Mouse (Mus musculus) MEL (cell line): ENCODE results near the gene Cotl1. TPM values are rescaled to one million over a fixed set of nuclear protein-coding genes. Genes with fewer than 3 reads are reported as not detected.

Source experiments
- DNase-seq: peaks from one replicate; pipeline ENCODE4 v3.0.0; 2011; ENCODE audit warnings: low read depth, low spot score
- H3K27ac ChIP-seq: 2 replicates; pipeline ENCODE4 v1.5.1; 2012; ENCODE audit warnings: low read depth, mild to moderate bottlenecking, control low read depth, low read length, moderate library complexity; ENCODE audit not compliant: control insufficient read depth
- H3K27me3 ChIP-seq, 2 experiments: fragments of 150-350 bp in 1 of 2; sonication (generic) in 1 of 2; 2 replicates each; pipeline ENCODE4 v1.6.1; 2012; ENCODE audit warnings: low read length in 2 of 2, mild to moderate bottlenecking in 2 of 2, improper control_type of control experiment in 1 of 2, moderate library complexity in 1 of 2; ENCODE audit not compliant: insufficient read depth in 2 of 2, control insufficient read depth in 1 of 2
- H3K36me3 ChIP-seq, 2 experiments: 2 replicates each; pipeline ENCODE4 v1.6.1; 2012 to 2014; ENCODE audit warnings: low read length in 2 of 2, improper control_type of control experiment in 1 of 2, inconsistent platforms in 1 of 2, mild to moderate bottlenecking in 1 of 2; ENCODE audit not compliant: insufficient read depth in 2 of 2, control insufficient read depth in 1 of 2
- H3K4me1 ChIP-seq, 2 experiments: fragments of 150-350 bp in 1 of 2; sonication (generic) in 1 of 2; 2 replicates each; pipeline ENCODE4 v1.6.1; 2012; ENCODE audit warnings: low read length in 2 of 2, improper control_type of control experiment in 1 of 2, mild to moderate bottlenecking in 1 of 2; ENCODE audit not compliant: insufficient read depth in 2 of 2, control insufficient read depth in 1 of 2
- H3K4me3 ChIP-seq, 2 experiments: fragments of 150-350 bp in 1 of 2; sonication (generic) in 1 of 2; 2 replicates each; pipeline ENCODE4 v1.5.1; 2012; ENCODE audit warnings: low read depth in 2 of 2, low read length in 2 of 2, mild to moderate bottlenecking in 2 of 2, moderate library complexity in 2 of 2, control low read depth in 1 of 2, improper control_type of control experiment in 1 of 2; ENCODE audit not compliant: control insufficient read depth in 1 of 2, insufficient read depth in 1 of 2
- H3K79me2 ChIP-seq: 2 replicates; pipeline ENCODE4 v1.6.1; 2012; ENCODE audit warnings: mild to moderate bottlenecking, low read length, moderate library complexity; ENCODE audit not compliant: control insufficient read depth, poor library complexity, insufficient read depth
- H3K9ac ChIP-seq: 2 replicates; pipeline ENCODE4 v1.6.1; 2012; ENCODE audit warnings: low read depth, mild to moderate bottlenecking, control low read depth, low read length, moderate library complexity; ENCODE audit not compliant: control insufficient read depth, poor library complexity, severe bottlenecking
- H3K9me3 ChIP-seq: fragments of 150-350 bp; sonication (generic); replicated peaks from 2 replicates; pipeline ENCODE4 v1.6.1; 2012; ENCODE audit warnings: mild to moderate bottlenecking, low read length, improper control_type of control experiment, moderate library complexity; ENCODE audit not compliant: insufficient read depth
- BHLHE40 ChIP-seq: IDR thresholded peaks from 2 replicates; pipeline ENCODE4 v1.6.1; 2012; ENCODE audit warnings: low read depth, mild to moderate bottlenecking, inconsistent platforms, low read length, improper control_type of control experiment, borderline replicate concordance
- CHD1 ChIP-seq: IDR thresholded peaks from 2 replicates; pipeline ENCODE4 v1.6.1; 2012; ENCODE audit warnings: low read depth, mild to moderate bottlenecking, inconsistent platforms, low read length, improper control_type of control experiment
- CHD2 ChIP-seq: IDR thresholded peaks from 2 replicates; pipeline ENCODE4 v1.6.1; 2011; ENCODE audit warnings: low read length, improper control_type of control experiment
- CTCF ChIP-seq, 3 experiments: IDR thresholded peaks in 2 of 3; conservative IDR thresholded peaks in 1 of 3; 2 replicates each; pipeline ENCODE4 v1.5.1; 2011 to 2012; ENCODE audit warnings: low read length in 3 of 3, low read depth in 2 of 3, mild to moderate bottlenecking in 2 of 3, improper control_type of control experiment in 1 of 3, inconsistent platforms in 1 of 3, mixed read lengths in 1 of 3, moderate library complexity in 1 of 3; ENCODE audit not compliant: control insufficient read depth in 1 of 3, insufficient read depth in 1 of 3, poor library complexity in 1 of 3, severe bottlenecking in 1 of 3
- E2F4 ChIP-seq: IDR thresholded peaks from 2 replicates; pipeline ENCODE4 v1.6.1; 2011; ENCODE audit warnings: low read depth, low read length, improper control_type of control experiment, borderline replicate concordance
- EP300 ChIP-seq, 2 experiments: IDR thresholded peaks; 2 replicates each; pipeline ENCODE4 v1.6.1; 2011; ENCODE audit warnings: improper control_type of control experiment in 2 of 2, low read length in 2 of 2, low read depth in 1 of 2, mild to moderate bottlenecking in 1 of 2
- ETS1 ChIP-seq: IDR thresholded peaks from 2 replicates; pipeline ENCODE4 v1.6.1; 2012; ENCODE audit warnings: low read depth, mild to moderate bottlenecking, inconsistent platforms, low read length, improper control_type of control experiment, moderate library complexity
- GABPA ChIP-seq: IDR thresholded peaks from 2 replicates; pipeline ENCODE4 v1.6.1; 2012; ENCODE audit warnings: low read depth, mild to moderate bottlenecking, inconsistent platforms, low read length, improper control_type of control experiment, moderate library complexity
- GATA1 ChIP-seq: IDR thresholded peaks from 2 replicates; pipeline ENCODE4 v1.6.1; 2011; ENCODE audit warnings: low read depth, low read length, improper control_type of control experiment
- HCFC1 ChIP-seq: IDR thresholded peaks from 2 replicates; pipeline ENCODE4 v1.6.1; 2012; ENCODE audit warnings: low read depth, mild to moderate bottlenecking, inconsistent platforms, low read length, improper control_type of control experiment, moderate library complexity
- KAT2A ChIP-seq: conservative IDR thresholded peaks from 2 replicates; pipeline ENCODE4 v1.6.1; 2012; ENCODE audit warnings: low read depth, low read length, improper control_type of control experiment, inconsistent platforms
- MAFK ChIP-seq: IDR thresholded peaks from 2 replicates; pipeline ENCODE4 v1.6.1; 2011; ENCODE audit warnings: low read depth, mild to moderate bottlenecking, low read length, improper control_type of control experiment, borderline replicate concordance
- MAX ChIP-seq: IDR thresholded peaks from 2 replicates; pipeline ENCODE4 v1.6.1; 2011; ENCODE audit warnings: low read length, improper control_type of control experiment
- MAZ ChIP-seq: IDR thresholded peaks from 2 replicates; pipeline ENCODE4 v1.6.1; 2012; ENCODE audit warnings: low read depth, mild to moderate bottlenecking, inconsistent platforms, low read length, improper control_type of control experiment
- MEF2A ChIP-seq: IDR thresholded peaks from 2 replicates; pipeline ENCODE4 v1.6.1; 2014; ENCODE audit warnings: low read depth, mild to moderate bottlenecking, inconsistent platforms, low read length, improper control_type of control experiment; ENCODE audit not compliant: poor library complexity, insufficient replicate concordance, severe bottlenecking; ENCODE audit errors: extremely low read depth
- MXI1 ChIP-seq: IDR thresholded peaks from 2 replicates; pipeline ENCODE4 v1.6.1; 2011; ENCODE audit warnings: mild to moderate bottlenecking, low read depth, low read length, improper control_type of control experiment
- MYB ChIP-seq: IDR thresholded peaks from 2 replicates; pipeline ENCODE4 v1.6.1; 2011; ENCODE audit warnings: mild to moderate bottlenecking, low read depth, low read length, improper control_type of control experiment
- MYC ChIP-seq: IDR thresholded peaks from 2 replicates; pipeline ENCODE4 v1.6.1; 2011; ENCODE audit warnings: low read depth, mild to moderate bottlenecking, low read length, improper control_type of control experiment, moderate library complexity
- NELFE ChIP-seq: IDR thresholded peaks from 2 replicates; pipeline ENCODE4 v1.6.1; 2011; ENCODE audit warnings: low read depth, low read length, improper control_type of control experiment
- POLR2A ChIP-seq, 2 experiments: IDR thresholded peaks; 2 replicates each; pipeline ENCODE4 v1.6.1; 2011 to 2012; ENCODE audit warnings: low read length in 2 of 2, mild to moderate bottlenecking in 2 of 2, control low read depth in 1 of 2, improper control_type of control experiment in 1 of 2, low read depth in 1 of 2, moderate library complexity in 1 of 2; ENCODE audit not compliant: control insufficient read depth in 1 of 2, insufficient read depth in 1 of 2, poor library complexity in 1 of 2
- POLR2AphosphoS2 ChIP-seq: IDR thresholded peaks from 2 replicates; pipeline ENCODE4 v1.6.1; 2011; ENCODE audit warnings: low read length, improper control_type of control experiment
- POLR2AphosphoS5 ChIP-seq: IDR thresholded peaks from 2 replicates; pipeline ENCODE4 v1.6.1; 2012; ENCODE audit warnings: low read depth, borderline replicate concordance, mild to moderate bottlenecking, inconsistent platforms, low read length, moderate library complexity, mixed read lengths
- RAD21 ChIP-seq: IDR thresholded peaks from 2 replicates; pipeline ENCODE4 v1.6.1; 2011; ENCODE audit warnings: mild to moderate bottlenecking, low read depth, low read length, improper control_type of control experiment
- RCOR1 ChIP-seq: IDR thresholded peaks from 2 replicates; pipeline ENCODE4 v1.6.1; 2012; ENCODE audit warnings: low read depth, mild to moderate bottlenecking, inconsistent platforms, low read length, improper control_type of control experiment
- SIN3A ChIP-seq: IDR thresholded peaks from 2 replicates; pipeline ENCODE4 v1.6.1; 2012; ENCODE audit warnings: low read length, improper control_type of control experiment, inconsistent platforms
- SMC3 ChIP-seq: IDR thresholded peaks from 2 replicates; pipeline ENCODE4 v1.6.1; 2011; ENCODE audit warnings: low read depth, low read length, improper control_type of control experiment
- TAL1 ChIP-seq: IDR thresholded peaks from 2 replicates; pipeline ENCODE4 v1.6.1; 2012; ENCODE audit warnings: mild to moderate bottlenecking, inconsistent platforms, low read length, moderate library complexity, mixed read lengths
- TBP ChIP-seq: IDR thresholded peaks from 2 replicates; pipeline ENCODE4 v1.8.0; 2011; ENCODE audit warnings: low read depth, low read length, improper control_type of control experiment
- UBTF ChIP-seq: IDR thresholded peaks from 2 replicates; pipeline ENCODE4 v1.6.1; 2012; ENCODE audit warnings: low read depth, mild to moderate bottlenecking, inconsistent platforms, low read length, improper control_type of control experiment, moderate library complexity, borderline replicate concordance; ENCODE audit not compliant: insufficient read depth
- USF1 ChIP-seq: IDR thresholded peaks from 2 replicates; pipeline ENCODE4 v1.6.1; 2014; ENCODE audit warnings: low read depth, mild to moderate bottlenecking, inconsistent platforms, low read length, improper control_type of control experiment, moderate library complexity
- USF2 ChIP-seq, 2 experiments: IDR thresholded peaks; 2 replicates each; pipeline ENCODE4 v1.6.1; 2011 to 2012; ENCODE audit warnings: improper control_type of control experiment in 2 of 2, low read length in 2 of 2, borderline replicate concordance in 1 of 2, inconsistent platforms in 1 of 2, low read depth in 1 of 2, mild to moderate bottlenecking in 1 of 2; ENCODE audit not compliant: insufficient read depth in 1 of 2
- ZC3H11A ChIP-seq: IDR thresholded peaks from 2 replicates; pipeline ENCODE4 v1.6.1; 2012; ENCODE audit warnings: low read depth, mild to moderate bottlenecking, inconsistent platforms, low read length, improper control_type of control experiment
- ZKSCAN1 ChIP-seq: IDR thresholded peaks from 2 replicates; pipeline ENCODE4 v1.6.1; 2012; ENCODE audit warnings: low read depth, mild to moderate bottlenecking, inconsistent platforms, low read length, improper control_type of control experiment, moderate library complexity
- ZMIZ1 ChIP-seq: IDR thresholded peaks from 2 replicates; pipeline ENCODE4 v1.6.1; 2012; ENCODE audit warnings: low read depth, mild to moderate bottlenecking, inconsistent platforms, low read length, improper control_type of control experiment, moderate library complexity
- ZNF384 ChIP-seq: IDR thresholded peaks from 2 replicates; pipeline ENCODE4 v1.6.1; 2012; ENCODE audit warnings: low read depth, mild to moderate bottlenecking, inconsistent platforms, low read length, improper control_type of control experiment
- polyA plus RNA-seq, 2 experiments: library from polyadenylated mRNA; stranded (reverse) in 1 of 2; unstranded in 1 of 2; fragments of >175 nt in 1 of 2; fragments of >200 nt in 1 of 2; gene quantifications; 2 replicates each; pipeline versions ENCODE4 v1.2.1 to v1.2.4; 2012; ENCODE audit warnings: low replicate concordance in 2 of 2, low read depth in 1 of 2; ENCODE audit not compliant: insufficient read length in 2 of 2, insufficient read depth in 1 of 2, missing spikeins in 1 of 2
- total RNA-seq: library from RNA; depleted of rRNA; stranded (reverse); fragments of 300-350 nt; gene quantifications from 2 replicates; pipeline ENCODE4 v1.2.3, GENCODE M21; 2012

Cotl1 gene
- total and polyA plus RNA-seq, 3 experiments = 70.3 to 114 TPM; not detected in 1

DNA sequence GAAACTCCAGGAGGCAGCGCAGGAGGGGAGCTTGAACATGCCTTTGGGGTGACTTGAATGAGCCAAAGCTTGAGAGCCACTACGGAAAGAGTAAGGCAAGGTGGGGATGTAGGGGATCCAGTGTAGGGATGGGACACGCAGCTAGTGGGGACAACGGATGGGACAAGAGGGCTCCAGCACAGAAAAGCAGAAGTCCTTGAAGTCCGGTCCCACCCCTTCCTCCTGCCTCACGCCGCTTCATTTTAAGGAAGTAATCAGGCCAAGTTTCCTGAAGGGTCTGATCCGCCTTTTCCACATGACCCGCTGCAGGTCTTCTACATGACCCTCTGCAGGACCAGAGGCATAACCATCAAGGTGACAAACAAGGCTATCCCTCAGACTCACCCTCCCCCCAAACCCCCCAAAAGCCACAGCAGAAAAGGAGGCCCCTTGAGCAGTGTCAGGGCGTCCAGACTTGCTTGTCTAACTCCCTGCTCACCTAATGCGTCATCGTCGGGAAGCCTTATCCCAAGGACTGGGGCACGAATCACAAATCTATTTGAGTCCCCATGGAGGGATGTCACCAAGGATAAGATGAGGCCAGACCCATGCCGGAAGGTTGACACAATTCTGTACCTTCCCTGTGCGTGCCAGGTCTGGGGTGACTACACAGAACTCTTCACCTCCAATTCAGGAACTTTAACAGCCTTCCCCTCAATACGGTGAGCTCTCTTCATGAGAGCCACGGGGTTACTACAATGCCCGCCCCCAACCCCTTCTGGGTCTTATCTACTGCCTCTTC lies 14.2 kb downstream of the Cotl1 start:
- Histone ChIP-seq H3K79me2 (no peaks in the 10 kb centered on the region), H3K9me3 (no peaks in the 10 kb centered on the region), H3K27ac (peak overlapping the region; percentile 91), H3K4me1 (peaks cover 36 to 55% of the 10 kb centered on the region in 2 experiments), H3K9ac (peak overlapping the region; percentile 62), H3K36me3 (peaks cover 0 to 36% of the 10 kb centered on the region in 2 experiments; a peak in 2 of 4 replicates), H3K4me3 (peak overlapping the region; percentile 32 to 42), H3K27me3 (no peaks in the 10 kb centered on the region)
- peak; percentile 90 for DNase-seq
- no peak for TF ChIP-seq ZC3H11A
- no peak for TF ChIP-seq UBTF
- TF ChIP-seq USF1 = peak; percentile 29; the same call in 1 of the 2 replicates
- no peak for TF ChIP-seq MEF2A
- TF ChIP-seq ETS1 = 0 out of 2 replicates have a peak, but pooled peaks have one; percentile 13
- no peak for TF ChIP-seq GABPA
- TF ChIP-seq USF2 (IDR thresholded peaks at IDR 0.05; ENCODE audit: borderline replicate concordance in 1 of 2, insufficient read depth in 1 of 2, low read depth in 1 of 2, low read length in 2 of 2) = no peak
- TF ChIP-seq CHD2 = no peak
- TF ChIP-seq RAD21 = no peak
- no peak; the same call in 1 of the 2 replicates for TF ChIP-seq HCFC1
- TF ChIP-seq CTCF (IDR thresholded peaks at IDR 0.05 in 2 of 3, conservative IDR thresholded peaks at IDR 0.05 in 1 of 3; ENCODE audit: control insufficient read depth in 1 of 3, insufficient read depth in 1 of 3, low read depth in 2 of 3, low read length in 3 of 3, poor library complexity in 1 of 3, severe bottlenecking in 1 of 3) = no peak
- peak; percentile 40; the same call in 1 of the 2 replicates for TF ChIP-seq NELFE
- peak; percentile 69; the same call in 1 of the 2 replicates for TF ChIP-seq MXI1
- TF ChIP-seq ZNF384 = no peak
- TF ChIP-seq E2F4 = no peak
- no peak for TF ChIP-seq SMC3
- 0 out of 2 replicates have a peak, but pooled peaks have one; percentile 8 for TF ChIP-seq RCOR1
- no peak for TF ChIP-seq POLR2AphosphoS5
- TF ChIP-seq POLR2AphosphoS2 = no peak
- peak; percentile 57 for TF ChIP-seq MAX
- TF ChIP-seq ZMIZ1 = 0 out of 2 replicates have a peak, but pooled peaks have one; percentile 24
- peak; percentile 31 to 74; a peak in 3 of 4 replicates for TF ChIP-seq EP300 (IDR thresholded peaks at IDR 0.05; ENCODE audit: low read depth in 1 of 2, low read length in 2 of 2)
- TF ChIP-seq POLR2A (IDR thresholded peaks at IDR 0.05; ENCODE audit: control insufficient read depth in 1 of 2, insufficient read depth in 1 of 2, low read depth in 1 of 2, low read length in 2 of 2, poor library complexity in 1 of 2) = peak; percentile 21 to 63; a peak in 2 of 4 replicates
- peak; percentile 15 for TF ChIP-seq TBP
- no peak for TF ChIP-seq MAFK
- TF ChIP-seq CHD1 = no peak
- TF ChIP-seq GATA1 = peak; percentile 16; the same call in 1 of the 2 replicates
- no peak for TF ChIP-seq BHLHE40
- TF ChIP-seq KAT2A = no peak
- peak; percentile 63; the same call in 1 of the 2 replicates for TF ChIP-seq MYC
- 0 out of 2 replicates have a peak, but pooled peaks have one; percentile 34 for TF ChIP-seq MAZ
- no peak for TF ChIP-seq MYB
- TF ChIP-seq ZKSCAN1 = no peak
- no peak for TF ChIP-seq TAL1
- TF ChIP-seq SIN3A = no peak; the same call in 1 of the 2 replicates
